Comparison of ENCODE assay signal across 14 mouse cellular contexts in the genomic region with DNA sequence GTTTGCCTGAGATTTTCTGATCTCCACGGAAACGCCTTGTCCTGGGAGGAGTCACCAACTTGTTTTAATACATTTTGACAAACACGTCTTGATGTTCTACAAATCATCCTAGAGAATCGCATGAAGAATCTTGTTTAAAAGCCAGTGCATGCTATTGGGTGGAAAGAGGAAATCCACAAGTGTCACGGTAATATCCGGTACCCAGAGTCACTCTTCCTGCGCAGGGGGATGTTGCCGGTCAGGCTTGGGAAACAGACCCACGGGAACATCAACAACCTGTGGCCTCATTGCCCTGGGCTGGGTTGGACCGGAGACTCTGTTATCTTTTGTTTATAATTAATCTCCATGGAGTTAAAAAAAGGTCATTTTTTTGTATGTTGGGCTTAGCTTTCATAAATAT. TPM values are rescaled to one million over a fixed set of nuclear protein-coding genes. Genes with fewer than 3 reads are reported as not detected.
DNase-seq lines count a peak whose midpoint lies in the region; ATAC-seq and TF ChIP-seq lines count a peak whose summit lies in the region.
"Had no signal": no experiment of that assay in that cellular context is flagged by ENCODE, and none has a peak within 500 bp of the region (broad histone marks: within the 10 kb centered on the region; RNA-seq: fewer than 3 reads in every experiment).

No protein-coding gene starts in this region.

- no peak for ATAC-seq in midbrain, embryonic 16.5 days
- no peak for ATAC-seq in midbrain, embryonic 11.5 days (ENCODE audit: low FRiP score)
- ATAC-seq in lung, postnatal 0 days: peak; percentile 87
- ATAC-seq: hindbrain, embryonic 16.5 days had no signal

- TF ChIP-seq EP300 in lung, postnatal 0 days (IDR thresholded peaks at IDR 0.05): peak; percentile 89

- H3K9ac ChIP-seq in midbrain, embryonic 16.5 days (ENCODE audit: low read depth, low read length): no peak overlapping the region
- H3K9ac ChIP-seq in midbrain, embryonic 11.5 days (ENCODE audit: low read length): no peak overlapping the region
- no peak overlapping the region for H3K9ac ChIP-seq in lung, postnatal 0 days (replicated peaks; ENCODE audit: low read depth)
- H3K9ac ChIP-seq: embryonic facial prominence, embryonic 15.5 days; neural tube, embryonic 12.5 days had no signal

- no peak overlapping the region for H3K4me3 ChIP-seq in midbrain, embryonic 16.5 days (ENCODE audit: low read depth, low read length)
- H3K4me3 ChIP-seq in midbrain, embryonic 11.5 days (ENCODE audit: low read depth, low read length): no peak overlapping the region
- no peak overlapping the region for H3K4me3 ChIP-seq in lung, postnatal 0 days (ENCODE audit: low read depth, low read length)
- H3K4me3 ChIP-seq in limb, embryonic 10.5 days: no peak overlapping the region
- H3K4me3 ChIP-seq: embryonic facial prominence, embryonic 15.5 days; neural tube, embryonic 12.5 days had no signal

- peak overlapping the region; percentile 35 for H3K27ac ChIP-seq in midbrain, embryonic 16.5 days (ENCODE audit: low read length)
- no peak overlapping the region for H3K27ac ChIP-seq in midbrain, embryonic 11.5 days (ENCODE audit: low read depth, low read length)
- no peak overlapping the region for H3K27ac ChIP-seq in lung, postnatal 0 days (ENCODE audit: low read length)
- H3K27ac ChIP-seq in limb, embryonic 10.5 days: no peak overlapping the region
- H3K27ac ChIP-seq: neural tube, embryonic 12.5 days had no signal

- H3K36me3 ChIP-seq in midbrain, embryonic 16.5 days (ENCODE audit: control insufficient read depth, insufficient read depth, low read length): no peaks in the 10 kb centered on the region
- H3K36me3 ChIP-seq in midbrain, embryonic 11.5 days (ENCODE audit: control insufficient read depth, insufficient read depth, low read length): no peaks in the 10 kb centered on the region
- H3K36me3 ChIP-seq in lung, postnatal 0 days (ENCODE audit: insufficient read depth, low read length): no peaks in the 10 kb centered on the region
- no peaks in the 10 kb centered on the region for H3K36me3 ChIP-seq in limb, embryonic 10.5 days
- H3K36me3 ChIP-seq: embryonic facial prominence, embryonic 15.5 days; G1E; neural tube, embryonic 12.5 days had no signal

- TF ChIP-seq CTCF in lung, postnatal 0 days (IDR thresholded peaks at IDR 0.05): no peak

- H3K4me2 ChIP-seq in midbrain, embryonic 16.5 days (ENCODE audit: low read length): no peak overlapping the region
- no peak overlapping the region for H3K4me2 ChIP-seq in midbrain, embryonic 11.5 days
- no peak overlapping the region for H3K4me2 ChIP-seq in lung, postnatal 0 days (replicated peaks; ENCODE audit: low read depth, low read length)
- H3K4me2 ChIP-seq: embryonic facial prominence, embryonic 15.5 days; neural tube, embryonic 12.5 days had no signal

- peaks cover 8% of the 10 kb centered on the region for H3K4me1 ChIP-seq in midbrain, embryonic 16.5 days (ENCODE audit: control insufficient read depth, insufficient read depth, low read length)
- H3K4me1 ChIP-seq in midbrain, embryonic 11.5 days (ENCODE audit: control insufficient read depth, insufficient read depth, low read length): no peaks in the 10 kb centered on the region
- no peaks in the 10 kb centered on the region for H3K4me1 ChIP-seq in lung, postnatal 0 days (ENCODE audit: insufficient read depth, low read depth, low read length)
- H3K4me1 ChIP-seq in limb, embryonic 10.5 days: peaks cover 13% of the 10 kb centered on the region
- H3K4me1 ChIP-seq: neural tube, embryonic 12.5 days had no signal

- 63% methylated on average over 10 of the region's 10 CpGs for WGBS in midbrain, embryonic 16.5 days
- WGBS in midbrain, embryonic 11.5 days: 85% methylated on average over 10 of the region's 10 CpGs
- WGBS in lung, postnatal 0 days: 37% methylated on average over 10 of the region's 10 CpGs
- WGBS in limb, embryonic 10.5 days: 84% methylated on average over 10 of the region's 10 CpGs

- no peaks in the 10 kb centered on the region for H3K9me3 ChIP-seq in midbrain, embryonic 16.5 days (replicated peaks; ENCODE audit: control insufficient read depth, low read length, poor library complexity, severe bottlenecking)
- H3K9me3 ChIP-seq in midbrain, embryonic 11.5 days (ENCODE audit: control insufficient read depth, low read length): no peaks in the 10 kb centered on the region; the same call in 1 of the 2 replicates
- H3K9me3 ChIP-seq in lung, postnatal 0 days (ENCODE audit: low read length): no peaks in the 10 kb centered on the region
- H3K9me3 ChIP-seq in limb, embryonic 10.5 days (replicated peaks): no peaks in the 10 kb centered on the region
- H3K9me3 ChIP-seq: embryonic facial prominence, embryonic 15.5 days; G1E had no signal

- no peaks in the 10 kb centered on the region for H3K27me3 ChIP-seq in midbrain, embryonic 16.5 days (ENCODE audit: control insufficient read depth, insufficient read depth, low read depth, low read length)
- no peaks in the 10 kb centered on the region for H3K27me3 ChIP-seq in midbrain, embryonic 11.5 days (ENCODE audit: control insufficient read depth, insufficient read depth, low read length)
- no peaks in the 10 kb centered on the region for H3K27me3 ChIP-seq in lung, postnatal 0 days (replicated peaks; ENCODE audit: insufficient read depth, low read length)
- no peaks in the 10 kb centered on the region for H3K27me3 ChIP-seq in limb, embryonic 10.5 days (ENCODE audit: low read depth, poor library complexity, severe bottlenecking)
- H3K27me3 ChIP-seq: embryonic facial prominence, embryonic 15.5 days; neural tube, embryonic 12.5 days had no signal

- DNase-seq in adrenal gland, adult 2 months: peak; percentile 40
- no peak for DNase-seq in adrenal gland, postnatal 4 days (ENCODE audit: low spot score in 2 of 2)
- DNase-seq in midbrain, embryonic 11.5 days (ENCODE audit: low spot score, missing footprints): no peak
- DNase-seq in lung, postnatal 0 days (ENCODE audit: low spot score): peak; percentile 63
- no peak for DNase-seq in yolk sac, embryonic 10.5 days (ENCODE audit: low spot score)
- DNase-seq in frontal cortex, postnatal 25 days (ENCODE audit: low spot score in 2 of 2): no peak
- no peak for DNase-seq in limb, embryonic 10.5 days (ENCODE audit: low spot score)
- DNase-seq: cerebellum, adult 2 months; thymus, postnatal 25 days had no signal

RNA-seq across cellular contexts. Expression of a gene that starts 22.1 kb away (rescaled TPM):
- 10 to 100 TPM in 1 of 2 experiments, 1 to 10 TPM in 1; 7.7 to 11.5 TPM for total RNA-seq in adrenal gland, adult 2 months (2021)
- polyA plus RNA-seq in adrenal gland, adult 2 months (2012; rRNA removed): 18.8 and 19.1 TPM in 2 replicates
- total RNA-seq in adrenal gland, postnatal 4 days (2021): 10 to 100 TPM; 14.2 to 20.3 TPM
- 33.8 and 35.9 TPM in 2 replicates for polyA plus RNA-seq in midbrain, embryonic 16.5 days (2015; fragmentation: Nextera tagmentation; extraction: Ambion mirVana)
- polyA plus RNA-seq in midbrain, embryonic 11.5 days (2014; fragmentation: Nextera tagmentation; extraction: Ambion mirVana): 28.9 and 36.3 TPM in 2 replicates
- 116 and 147 TPM in 2 replicates for polyA plus RNA-seq in lung, postnatal 0 days (2015; fragmentation: Nextera tagmentation; extraction: Ambion mirVana)
- polyA plus RNA-seq in limb, embryonic 10.5 days (2016; fragmentation: Nextera tagmentation; extraction: Ambion mirVana): 12.8 and 20.0 TPM in 2 replicates

Comparison
In these comparisons a context has a peak if more than half of its experiments do, and no peak if none do; other contexts are left out.
1. DNase-seq: peak in adrenal gland, adult 2 months (single experiment) and lung, postnatal 0 days (single experiment); none in adrenal gland, postnatal 4 days (0 of 2), midbrain, embryonic 11.5 days (single experiment), yolk sac, embryonic 10.5 days (single experiment), frontal cortex, postnatal 25 days (0 of 2) and limb, embryonic 10.5 days (single experiment).